Mouse (Mus musculus) heart, postnatal 25 days (tissue): ENCODE data around the gene Cxcr1. TPM values are rescaled to one million over a fixed set of nuclear protein-coding genes. Genes with fewer than 3 reads are reported as not detected.

Experiments
- DNase-seq: peaks from one replicate; pipeline ENCODE4 v3.0.0; 2022; ENCODE audit warnings: low spot score
- intact Hi-C: fragments of 180-260 bp; cut with DNase I; formaldehyde crosslinking; loops from one replicate; pipeline ENCODE4 v1.15.1; 2025
- total RNA-seq, 2 experiments: library from RNA; stranded (reverse); gene quantifications; 2 replicates each; pipeline ENCODE4 v1.2.3; 2021

Gene Cxcr1
- total RNA-seq, result not detected

DNA sequence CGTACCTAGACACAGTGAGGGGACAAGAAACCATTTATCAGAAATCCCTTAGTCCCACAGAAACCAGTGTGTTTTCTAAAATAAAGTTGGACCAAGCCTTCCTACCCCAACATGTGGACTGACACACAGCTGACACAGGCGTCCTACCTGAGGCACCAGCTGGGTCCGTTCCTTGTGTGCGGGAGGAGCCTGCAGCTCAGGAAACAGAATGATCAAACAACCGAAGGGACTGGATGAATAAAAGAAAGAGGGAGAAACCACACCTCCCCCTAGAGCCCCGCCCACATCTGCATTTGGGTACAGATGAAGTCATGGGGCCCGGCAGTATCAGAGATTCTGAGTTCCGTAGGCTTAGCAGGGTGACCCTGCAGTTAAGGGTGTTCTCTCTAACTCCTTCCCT lies at the start of gene Cxcr1:
Gene Cxcr1 (minus strand): TSS at position 187 of the 400 bp plus-strand sequence.
- intact Hi-C loops, result no loop called here
- DNase-seq, result no peak

DNA sequence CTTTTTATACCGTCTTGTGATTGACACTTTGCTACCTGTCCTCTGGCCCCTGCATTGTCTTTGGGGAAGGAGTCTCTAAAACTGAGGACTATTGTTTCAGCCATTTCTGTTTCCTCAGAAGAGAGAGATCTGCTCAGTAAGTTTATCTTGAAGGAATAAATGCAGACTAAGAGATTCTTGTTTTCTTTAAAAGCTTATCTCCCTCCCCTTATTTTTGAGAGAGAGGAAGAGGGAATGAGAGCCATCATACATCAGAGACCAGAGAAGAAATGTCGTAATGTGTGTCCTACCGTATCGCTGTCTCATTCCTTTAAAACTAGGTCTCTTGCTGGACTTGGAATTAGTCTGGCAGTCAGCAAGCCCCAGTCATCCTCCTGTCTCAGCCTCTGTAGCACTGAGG lies 46.4 kb upstream of the Cxcr1 start:
- DNase-seq, result no peak
- intact Hi-C loops, result no loop called here

- DNase-seq, result no peak
- intact Hi-C loops, result no loop called here
Measured at GRCm38 (mm10) chr1:74240311-74240710, 45.9 kb upstream of the Cxcr1 start.

GRCm38 (mm10) chr1:74239618-74240017 lies 45.2 kb upstream of the Cxcr1 start:
- intact Hi-C loops, result loop anchor here (5.0 kb wide), 1 partner anchor 43 kb away; the partner anchor contains the start of genes Aamp and Pnkd
- DNase-seq, result no peak

- intact Hi-C loops, result loop anchor here (5.0 kb wide), 1 partner anchor 43 kb away; the partner anchor contains the start of genes Aamp and Pnkd
- DNase-seq, result no peak
Measured at GRCm38 (mm10) chr1:74239162-74239561, 44.7 kb upstream of the Cxcr1 start.

DNA sequence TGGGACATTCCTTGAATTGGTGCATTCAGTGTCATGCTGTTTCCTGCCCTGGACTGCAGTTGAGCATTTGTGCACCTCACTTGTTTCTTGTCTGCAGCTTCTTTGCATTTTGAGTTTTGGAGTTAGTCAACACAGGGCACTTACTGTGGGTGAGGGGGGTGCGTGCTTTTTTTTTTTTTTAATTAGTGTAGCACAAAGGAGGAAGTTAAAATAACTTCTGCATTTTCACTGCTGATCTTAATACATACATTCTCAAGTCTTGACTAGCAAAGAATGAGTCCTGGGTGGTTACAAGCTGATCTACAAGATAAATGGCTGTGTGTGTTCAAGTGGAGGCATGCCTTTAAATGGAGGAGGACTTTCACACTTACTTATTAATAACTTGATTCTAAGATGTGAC lies 43.7 kb upstream of the Cxcr1 start:
- DNase-seq, result no peak
- intact Hi-C loops, result loop anchor here (5.0 kb wide), 1 partner anchor 44 kb away; the partner anchor contains the start of genes Aamp and Pnkd

- intact Hi-C loops, result loop anchor here (5.0 kb wide), 1 partner anchor 45 kb away; the partner anchor contains the start of genes Aamp and Pnkd
- DNase-seq, result no peak
Measured at GRCm38 (mm10) chr1:74237671-74238070, 43.2 kb upstream of the Cxcr1 start.

DNA sequence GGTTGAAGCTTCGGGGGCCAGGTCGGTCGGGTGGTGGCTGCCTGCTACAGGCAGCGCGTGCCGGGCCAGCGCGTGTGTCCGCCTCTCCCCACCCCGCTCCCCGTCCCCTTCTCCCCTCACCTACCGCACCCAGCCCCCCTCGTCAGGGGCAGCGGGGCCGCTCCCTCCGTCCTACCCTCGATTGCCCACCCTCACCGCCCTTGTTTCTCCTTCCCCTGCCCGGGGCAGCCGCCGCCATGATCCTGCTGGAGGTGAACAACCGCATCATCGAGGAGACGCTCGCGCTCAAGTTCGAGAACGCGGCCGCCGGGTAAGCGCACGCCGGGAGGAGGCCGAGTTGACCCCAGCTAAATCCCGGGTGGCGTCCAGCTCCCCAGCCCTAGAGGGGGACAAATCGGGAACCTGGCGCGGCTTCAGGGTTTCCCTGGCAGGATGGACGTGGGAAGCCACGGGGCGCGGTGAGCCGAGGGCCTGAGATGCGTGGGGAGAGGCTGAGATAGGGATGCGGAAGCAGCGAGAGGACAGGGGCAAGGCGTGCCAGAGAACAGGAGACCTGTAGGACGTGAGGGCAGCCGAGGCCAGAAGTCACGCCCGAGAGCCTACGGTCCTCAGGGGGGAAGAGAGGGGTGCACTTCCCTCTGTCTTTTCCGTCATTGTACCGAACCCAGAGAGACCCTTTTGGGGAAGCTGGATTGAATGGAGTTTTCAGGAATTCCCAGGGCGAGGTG lies 42.3 kb upstream of the Cxcr1 start:
- DNase-seq, result peak; percentile 40
- intact Hi-C loops, result loop anchor here (5.0 kb wide), 1 partner anchor 46 kb away; the partner anchor contains the start of genes Aamp and Pnkd

DNA sequence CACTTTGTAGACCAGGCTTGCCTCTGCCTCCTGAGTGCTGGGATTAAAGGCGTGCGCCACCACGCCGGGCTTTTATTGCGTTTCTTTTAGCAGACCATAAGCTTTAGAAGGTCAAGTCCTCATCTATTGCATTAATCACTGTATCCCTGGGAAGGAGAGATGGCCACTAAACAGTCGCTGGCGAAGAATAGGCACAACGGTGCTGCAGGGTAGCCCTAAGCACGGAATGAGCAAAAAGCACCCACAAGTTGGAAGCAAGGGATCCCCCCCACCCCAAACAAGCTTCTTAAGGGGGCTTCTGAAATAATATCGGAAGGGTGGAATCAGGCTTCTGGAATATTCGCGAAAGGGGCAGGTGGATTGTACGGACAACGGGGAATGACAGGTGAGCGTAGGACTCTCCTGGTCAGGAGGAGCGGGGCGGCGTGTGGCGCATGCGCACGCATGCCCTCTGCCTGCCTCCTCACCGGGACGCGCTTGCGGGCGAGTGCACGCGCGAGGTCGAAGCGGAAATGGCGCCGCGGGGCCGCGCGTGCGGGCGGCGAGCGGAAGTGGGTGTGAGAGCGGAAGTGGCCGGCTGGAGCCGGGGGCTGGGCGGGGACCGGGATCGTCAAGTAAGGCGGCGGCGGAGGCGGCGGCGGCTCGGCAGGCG lies 41.6 kb upstream of the Cxcr1 start, which contains the start of gene Arpc2:
Gene Arpc2 (plus strand): TSS at position 147 of the 652 bp plus-strand sequence.
- intact Hi-C loops, result loop anchor here (5.0 kb wide), 1 partner anchor 46 kb away; the partner anchor contains the start of genes Aamp and Pnkd
- peak; percentile 98 for DNase-seq

DNA sequence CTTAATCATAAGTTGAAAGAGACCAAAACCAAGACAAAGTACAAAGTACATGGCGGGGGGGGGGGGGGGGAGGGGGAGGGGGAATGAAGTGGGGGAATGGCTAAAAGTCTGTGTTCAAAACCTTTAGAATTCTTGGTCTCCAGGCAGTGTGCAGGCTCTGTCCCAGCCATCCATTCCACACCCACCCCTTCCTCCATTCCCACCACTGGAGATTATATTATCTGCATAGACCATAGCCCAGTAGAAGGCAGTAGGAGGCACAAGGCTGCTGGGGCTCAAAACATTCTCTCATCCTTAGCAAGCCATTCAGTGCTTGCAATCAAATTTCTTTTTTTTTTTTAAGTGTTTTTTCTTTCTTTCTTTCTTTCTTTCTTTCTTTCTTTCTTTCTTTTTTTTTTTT lies 36.6 kb upstream of the Cxcr1 start:
- intact Hi-C loops, result no loop called here
- DNase-seq, result no peak

GRCm38 (mm10) chr1:74229942-74230341 lies 35.5 kb upstream of the Cxcr1 start:
- intact Hi-C loops, result no loop called here
- no peak for DNase-seq

DNA sequence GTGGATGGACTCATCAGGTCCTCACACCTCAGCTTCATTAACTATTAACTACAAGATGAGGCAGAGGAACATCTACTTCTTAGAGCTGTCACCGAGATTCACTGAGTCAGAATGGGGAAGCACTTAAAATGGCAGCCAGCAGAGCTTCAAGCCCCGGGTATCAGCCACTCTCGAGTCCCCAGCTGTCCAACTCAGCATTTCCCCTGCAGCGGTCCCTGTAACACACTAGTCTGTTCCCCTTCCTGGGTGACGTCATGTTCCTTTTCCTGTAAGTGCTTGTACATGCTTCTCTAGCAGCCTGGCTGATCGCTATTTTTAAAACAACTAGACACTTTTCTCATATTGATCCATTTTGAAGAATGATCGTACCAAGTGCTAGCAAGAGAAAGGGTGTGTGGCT lies 32.9 kb upstream of the Cxcr1 start:
- intact Hi-C loops, result no loop called here
- DNase-seq, result peak; percentile 45

- intact Hi-C loops, result no loop called here
- DNase-seq, result no peak
Measured at GRCm38 (mm10) chr1:74219922-74220321, 25.5 kb upstream of the Cxcr1 start.

DNA sequence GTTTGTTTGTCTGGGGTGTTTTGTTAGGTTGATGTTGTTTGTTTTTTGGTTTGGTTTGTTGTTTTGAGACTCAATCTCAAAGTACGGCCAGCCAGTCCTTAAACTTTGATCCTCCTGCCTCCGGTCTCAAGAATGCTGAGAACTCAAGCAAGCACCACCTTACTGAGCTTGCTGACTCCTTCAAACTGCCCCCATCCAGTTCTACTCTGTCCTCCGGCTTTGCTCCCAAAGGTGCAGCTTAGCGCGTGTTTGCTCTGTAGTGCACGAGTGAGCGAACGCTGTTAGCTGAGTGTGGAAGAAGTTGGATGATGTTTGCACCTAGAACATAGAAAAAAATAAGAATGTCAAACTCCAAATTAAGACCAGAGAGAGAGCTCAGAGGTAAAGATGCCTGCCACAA lies 14.5 kb upstream of the Cxcr1 start:
- no peak for DNase-seq
- intact Hi-C loops, result loop anchor here (5.0 kb wide), 1 partner anchor 53 kb away; no protein-coding TSS in a partner anchor

GRCm38 (mm10) chr1:74207906-74208305 lies 13.5 kb upstream of the Cxcr1 start:
- intact Hi-C loops, result loop anchor here (2.0 to 5.0 kb wide), 3 partner anchors 54 to 245 kb away; partner anchors contain the start of genes Aamp and Pnkd
- no peak for DNase-seq

- intact Hi-C loops, result loop anchor here (2.0 to 5.0 kb wide), 3 partner anchors 56 to 246 kb away; partner anchors contain the start of genes Aamp and Pnkd
- DNase-seq, result no peak
Measured at GRCm38 (mm10) chr1:74206642-74207041, 12.2 kb upstream of the Cxcr1 start.

DNA sequence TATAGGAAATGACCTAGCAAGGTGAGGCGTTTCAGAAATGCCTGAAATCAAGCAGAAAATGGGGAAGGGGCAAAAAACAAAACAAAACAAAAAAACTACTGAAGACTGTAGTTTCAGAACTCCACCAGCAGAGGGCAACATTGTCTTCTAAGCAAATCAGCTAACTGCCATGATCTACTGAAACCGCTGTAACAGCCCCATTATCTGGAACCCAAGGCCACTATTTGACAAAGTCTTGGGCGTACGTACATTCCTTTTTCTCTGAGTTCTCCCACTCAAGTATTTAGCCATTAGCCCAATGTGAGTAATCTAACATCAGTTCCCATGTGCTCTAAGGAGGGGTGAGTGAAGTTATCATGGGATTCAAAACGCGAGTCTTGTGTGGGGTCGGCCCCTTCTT lies 11.4 kb upstream of the Cxcr1 start:
- intact Hi-C loops, result loop anchor here (2.0 to 5.0 kb wide), 5 partner anchors 56 to 247 kb away; partner anchors contain the start of genes Aamp, Catip and Pnkd
- no peak for DNase-seq

GRCm38 (mm10) chr1:74203457-74203856 lies 9.0 kb upstream of the Cxcr1 start:
- no peak for DNase-seq
- intact Hi-C loops, result no loop called here

DNA sequence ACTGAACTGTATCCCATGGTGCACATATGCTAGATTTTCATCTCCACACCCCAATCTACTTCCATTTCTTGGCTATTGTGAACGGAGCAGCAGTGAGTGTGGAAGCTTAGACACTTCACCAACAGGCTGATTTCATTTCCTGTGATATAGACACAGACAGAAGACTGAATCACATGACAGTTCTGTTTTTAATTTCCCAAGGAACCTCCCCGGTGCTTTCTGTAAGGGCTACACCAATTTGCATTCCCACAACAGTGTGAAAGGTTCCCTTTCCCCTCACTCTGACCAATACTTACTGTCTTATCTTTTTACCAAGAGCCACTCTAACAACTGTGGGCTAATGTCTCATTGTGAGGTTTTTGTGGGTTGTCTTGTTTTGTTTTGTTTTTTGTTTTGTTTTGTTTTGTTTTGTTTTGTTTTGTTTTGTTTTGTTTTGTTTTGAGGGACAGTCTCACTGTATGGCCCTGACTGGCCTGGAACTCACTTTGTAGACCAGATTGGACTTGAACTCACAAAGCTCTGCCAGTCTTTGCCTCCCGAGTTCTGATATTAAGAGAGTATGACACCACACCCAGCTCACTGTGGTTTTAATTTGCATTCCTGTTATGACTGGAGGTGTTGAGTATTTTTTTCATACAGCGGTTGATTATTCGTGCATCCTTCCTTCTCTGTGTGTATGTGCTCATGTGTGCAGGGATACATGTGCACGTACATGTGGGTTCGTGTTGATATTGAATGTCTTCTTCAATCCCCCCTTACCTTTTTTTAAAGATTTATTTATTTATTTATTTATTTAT lies 6.8 kb upstream of the Cxcr1 start:
- DNase-seq, result no peak
- intact Hi-C loops, result no loop called here

DNA sequence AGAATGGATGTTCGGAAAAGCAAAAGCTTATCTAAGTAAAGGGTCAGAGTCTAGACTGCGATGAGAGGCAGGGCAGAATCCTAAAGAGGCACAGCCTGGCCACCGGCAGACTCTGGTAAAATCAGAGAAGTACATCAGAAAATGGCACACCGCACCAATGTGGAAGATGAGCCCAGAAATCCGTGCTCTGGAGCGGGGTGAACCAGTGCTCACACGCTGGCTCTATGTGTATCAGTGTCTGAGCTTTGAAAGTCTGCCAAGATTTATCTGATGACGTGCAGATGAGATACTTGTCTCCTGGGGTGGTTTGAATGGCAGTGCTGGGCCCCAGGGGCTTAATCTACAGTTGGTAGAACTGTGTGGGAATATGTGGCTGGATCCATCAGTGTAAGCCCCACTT lies 4.6 kb upstream of the Cxcr1 start:
- no peak for DNase-seq
- intact Hi-C loops, result loop anchor here (5.0 kb wide), 1 partner anchor 297 kb away; no protein-coding TSS in a partner anchor
